Mouse (Mus musculus): ENCODE measurements around the gene Zfp82. TPM values are rescaled to one million over a fixed set of nuclear protein-coding genes. Genes with fewer than 3 reads are reported as not detected.

Gene Zfp82
- polyA plus RNA-seq, 1 experiment = 2.7 TPM

DNA sequence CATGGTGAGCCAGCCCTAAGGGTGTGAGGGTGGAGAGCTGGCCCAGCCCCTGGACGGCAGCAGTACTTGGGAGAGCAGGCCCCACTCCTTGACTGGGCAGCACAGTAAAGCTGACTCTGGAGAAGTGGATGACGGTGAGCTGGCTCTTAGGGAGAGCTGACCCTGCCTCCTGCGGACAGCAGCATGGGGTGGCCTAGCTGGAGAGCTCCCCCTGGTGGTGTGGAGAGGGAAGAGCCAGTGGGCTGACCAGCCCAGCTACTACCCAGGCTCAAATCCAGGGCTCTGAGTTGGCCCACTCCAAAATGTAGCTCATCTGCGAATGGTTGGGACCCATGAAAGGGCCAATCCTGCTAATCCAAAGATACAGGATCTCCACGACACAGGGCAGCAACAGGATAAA is 8.1 kb downstream of the Zfp82 start:
- Histone ChIP-seq H3K4me1 (ENCODE audit: control insufficient read depth, insufficient read depth, low read length) (no peaks in the 10 kb centered on the region), H3K27ac (ENCODE audit: insufficient read depth, low read length) (no peak overlapping the region), H3K4me3 (replicated peaks; ENCODE audit: insufficient read depth, low read depth, low read length) (no peak overlapping the region), H3K27me3 (ENCODE audit: control insufficient read depth, insufficient read depth, low read length) (no peaks in the 10 kb centered on the region; the same call in 1 of the 2 replicates)
- WGBS = 82% methylated on average over 5 of the region's 5 CpGs
- DNase-seq = no peak
- TF ChIP-seq CTCF (IDR thresholded peaks at IDR 0.05; ENCODE audit: borderline replicate concordance, insufficient read depth, low read depth, low read length) (peak; percentile 35; the same call in 1 of the 2 replicates), POLR2A (IDR thresholded peaks at IDR 0.05; ENCODE audit: borderline replicate concordance, insufficient read depth, low read length) (no peak)

DNA sequence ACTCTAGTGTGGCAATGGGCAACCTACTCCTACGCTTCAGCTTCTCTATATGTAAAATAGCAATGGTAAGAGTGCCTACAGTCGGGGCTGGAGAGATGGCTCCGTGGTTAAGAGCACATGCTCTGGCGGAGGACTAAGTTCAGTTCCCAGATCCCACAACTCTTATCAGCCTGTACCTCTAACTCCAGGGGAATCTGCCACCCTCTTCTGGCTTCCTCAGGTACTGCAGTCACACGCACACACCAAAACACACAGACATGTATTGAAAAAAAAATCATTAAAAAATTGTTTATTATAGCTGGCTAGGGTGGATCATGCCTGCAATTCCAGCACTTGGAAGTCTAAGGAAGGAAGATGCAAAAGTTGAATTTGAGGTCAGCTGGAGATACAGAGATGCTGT is 10.2 kb downstream of the Zfp82 start:
- 91% methylated on average over 5 of the region's 5 CpGs for WGBS
- Histone ChIP-seq H3K4me1 (ENCODE audit: control insufficient read depth, insufficient read depth, low read length) (no peaks in the 10 kb centered on the region), H3K4me3 (replicated peaks; ENCODE audit: insufficient read depth, low read depth, low read length) (no peak overlapping the region), H3K27ac (ENCODE audit: insufficient read depth, low read length) (no peak overlapping the region), H3K27me3 (ENCODE audit: control insufficient read depth, insufficient read depth, low read length) (no peaks in the 10 kb centered on the region)
- no peak for DNase-seq
- TF ChIP-seq CTCF (IDR thresholded peaks at IDR 0.05; ENCODE audit: borderline replicate concordance, insufficient read depth, low read depth, low read length) (peak; percentile 26; the same call in 1 of the 2 replicates), POLR2A (IDR thresholded peaks at IDR 0.05; ENCODE audit: borderline replicate concordance, insufficient read depth, low read length) (no peak)

DNA sequence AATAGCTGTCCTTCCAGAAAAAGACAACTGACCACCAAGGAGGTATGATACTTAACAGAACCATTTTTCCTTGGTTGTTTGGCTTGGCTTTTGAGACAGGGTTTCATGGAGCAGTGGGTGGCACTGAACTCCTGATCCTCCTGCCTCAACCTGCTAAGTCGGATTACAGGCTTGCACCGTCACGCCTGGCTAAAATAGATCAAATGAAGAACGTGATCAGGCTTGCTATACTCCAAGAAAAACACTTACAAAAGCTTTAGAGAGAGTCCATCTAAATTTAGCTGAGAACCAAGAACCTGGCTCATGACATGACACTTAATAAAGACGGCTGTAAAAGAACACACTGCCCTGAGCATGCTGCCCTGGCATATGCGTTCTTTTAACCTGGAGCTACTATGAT is 12.4 kb downstream of the Zfp82 start:
- DNase-seq = no peak
- TF ChIP-seq POLR2A (IDR thresholded peaks at IDR 0.05; ENCODE audit: borderline replicate concordance, insufficient read depth, low read length) (no peak), CTCF (IDR thresholded peaks at IDR 0.05; ENCODE audit: borderline replicate concordance, insufficient read depth, low read depth, low read length) (no peak)
- Histone ChIP-seq H3K27ac (ENCODE audit: insufficient read depth, low read length) (no peak overlapping the region), H3K4me1 (ENCODE audit: control insufficient read depth, insufficient read depth, low read length) (no peaks in the 10 kb centered on the region), H3K4me3 (replicated peaks; ENCODE audit: insufficient read depth, low read depth, low read length) (no peak overlapping the region), H3K27me3 (ENCODE audit: control insufficient read depth, insufficient read depth, low read length) (no peaks in the 10 kb centered on the region)
- WGBS = 86% methylated on average over 6 of the region's 6 CpGs

DNA sequence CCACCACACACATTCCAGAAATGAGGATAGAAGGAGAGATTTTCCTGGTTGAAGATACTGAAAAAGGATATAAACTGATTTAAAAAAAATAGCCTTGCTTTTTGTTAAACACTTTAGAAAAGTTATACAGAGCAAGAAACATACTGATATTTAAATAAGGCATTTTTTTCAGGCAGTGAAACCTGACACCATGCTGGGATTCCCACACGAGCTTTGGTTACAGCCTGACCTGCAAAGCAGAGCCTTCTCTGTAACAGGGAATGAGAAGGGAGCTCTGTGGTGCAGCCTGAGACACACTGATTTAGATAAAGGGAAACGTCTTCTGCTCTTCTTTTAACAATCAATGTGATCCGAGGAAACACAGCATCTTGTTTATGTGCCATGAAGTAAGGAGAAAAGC is 19.1 kb downstream of the Zfp82 start:
- Histone ChIP-seq H3K27ac (ENCODE audit: insufficient read depth, low read length) (no peak overlapping the region), H3K4me3 (replicated peaks; ENCODE audit: insufficient read depth, low read depth, low read length) (no peak overlapping the region), H3K27me3 (ENCODE audit: control insufficient read depth, insufficient read depth, low read length) (no peaks in the 10 kb centered on the region), H3K4me1 (ENCODE audit: control insufficient read depth, insufficient read depth, low read length) (0 out of 2 replicates have a peak, but pooled peaks cover 3% of the 10 kb centered on the region)
- TF ChIP-seq POLR2A (IDR thresholded peaks at IDR 0.05; ENCODE audit: borderline replicate concordance, insufficient read depth, low read length) = no peak
- DNase-seq = no peak
- WGBS = 9% methylated on average over 3 of the region's 3 CpGs

DNA sequence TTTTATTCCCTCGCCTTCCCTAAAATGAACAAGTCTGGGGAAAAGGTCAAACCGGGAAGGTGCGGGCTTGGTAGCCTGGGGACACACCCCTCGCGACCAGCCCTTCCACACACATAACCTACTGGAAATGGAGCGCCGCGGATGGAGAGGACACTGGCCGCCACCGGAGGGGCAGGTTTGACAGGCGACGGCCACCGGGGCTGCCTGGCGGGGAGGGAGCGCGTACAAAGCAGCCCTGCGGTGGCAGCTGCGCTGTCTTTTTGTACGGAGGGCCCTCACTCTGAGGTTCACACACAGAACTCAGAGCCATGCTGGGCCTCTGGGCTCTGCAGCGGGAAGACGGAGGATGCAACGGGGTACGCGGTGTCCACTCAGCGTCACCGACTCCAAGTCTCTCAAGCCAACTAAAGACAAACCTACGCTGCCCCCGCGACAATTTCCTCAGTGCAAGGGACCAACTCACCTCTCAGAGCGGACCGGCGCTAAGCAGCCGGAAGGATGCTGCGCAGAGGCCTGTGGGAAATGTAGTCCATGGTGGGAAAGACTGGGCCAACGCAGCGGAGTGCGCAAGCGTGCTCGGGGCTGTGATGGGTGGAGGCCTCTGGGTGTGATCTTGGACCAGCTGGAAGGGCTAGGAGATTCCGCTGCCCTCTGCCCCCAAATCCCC is 21.7 kb downstream of the Zfp82 start, which contains the start of gene Zfp14:
Gene Zfp14, minus strand, starts transcription at position 499 of the 667 bp plus-strand sequence.
- peak within 1 kb of the TSS; percentile 78 for H3K4me3 ChIP-seq (replicated peaks; ENCODE audit: insufficient read depth, low read depth, low read length)
- H3K27me3 ChIP-seq (ENCODE audit: control insufficient read depth, insufficient read depth, low read length) = no peaks in the 10 kb centered on the region
- H3K27ac ChIP-seq (ENCODE audit: insufficient read depth, low read length) = peak within 1 kb of the TSS; percentile 65
- under 1% methylated on average over 40 of the region's 40 CpGs for WGBS
- peak; percentile 76; the same call in 1 of the 2 replicates for TF ChIP-seq POLR2A (IDR thresholded peaks at IDR 0.05; ENCODE audit: borderline replicate concordance, insufficient read depth, low read length)
- no peak for TF ChIP-seq CTCF (IDR thresholded peaks at IDR 0.05; ENCODE audit: borderline replicate concordance, insufficient read depth, low read depth, low read length)
- peak; percentile 94 to 95 for DNase-seq
- H3K4me1 ChIP-seq (ENCODE audit: control insufficient read depth, insufficient read depth, low read length) = 0 out of 2 replicates have a peak, but pooled peaks cover 3% of the 10 kb centered on the region

DNA sequence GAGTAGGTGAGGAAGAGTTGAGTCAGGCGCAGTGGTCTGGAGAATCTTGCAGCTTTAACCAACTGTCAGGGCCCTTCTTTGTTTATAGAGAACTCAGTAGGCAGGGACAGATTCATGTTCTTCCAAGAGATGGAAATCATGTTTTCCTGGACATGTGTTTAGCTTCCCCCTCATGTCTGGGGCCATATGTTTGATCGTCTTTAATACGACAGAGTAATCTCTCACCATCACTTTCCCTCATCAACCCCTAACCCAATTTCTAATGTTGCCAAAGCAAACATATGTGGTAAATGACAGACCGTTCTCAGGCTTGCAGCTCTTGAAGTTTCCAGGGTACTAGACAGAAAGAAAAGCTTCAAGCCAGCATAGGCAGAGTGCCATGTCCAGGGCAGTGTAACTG is 24.6 kb downstream of the Zfp82 start:
- 0 out of 2 replicates have a peak, but pooled peaks cover 3% of the 10 kb centered on the region for H3K4me1 ChIP-seq (ENCODE audit: control insufficient read depth, insufficient read depth, low read length)
- no peak for TF ChIP-seq POLR2A (IDR thresholded peaks at IDR 0.05; ENCODE audit: borderline replicate concordance, insufficient read depth, low read length)
- no peak for TF ChIP-seq CTCF (IDR thresholded peaks at IDR 0.05; ENCODE audit: borderline replicate concordance, insufficient read depth, low read depth, low read length)
- H3K4me3 ChIP-seq (replicated peaks; ENCODE audit: insufficient read depth, low read depth, low read length) = no peak overlapping the region
- DNase-seq = no peak
- 70% methylated on average over 4 of the region's 4 CpGs for WGBS
- H3K27me3 ChIP-seq (ENCODE audit: control insufficient read depth, insufficient read depth, low read length) = no peaks in the 10 kb centered on the region
- H3K27ac ChIP-seq (ENCODE audit: insufficient read depth, low read length) = no peak overlapping the region

DNA sequence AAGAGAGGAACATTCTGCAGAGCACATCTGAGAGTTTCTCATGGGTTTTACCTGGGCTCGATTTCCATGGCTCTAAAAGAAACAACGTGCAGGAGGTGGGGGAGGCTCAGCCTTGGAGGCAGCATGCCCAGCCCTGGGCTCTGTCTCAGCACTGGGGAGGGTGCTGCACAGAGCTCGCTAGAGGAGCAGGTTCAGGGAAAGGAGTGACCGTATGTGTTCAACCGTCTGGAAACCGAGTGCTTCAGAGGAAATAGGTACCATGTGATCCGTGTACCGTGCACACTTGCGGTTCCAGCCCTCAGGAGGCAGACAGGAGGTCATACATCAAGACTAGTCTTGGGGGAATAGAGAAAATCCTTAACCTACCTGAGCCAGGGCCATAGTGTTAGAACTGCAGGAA is 28.3 kb downstream of the Zfp82 start:
- H3K27ac ChIP-seq (ENCODE audit: insufficient read depth, low read length) = no peak overlapping the region
- 64% methylated on average over 9 of the region's 9 CpGs for WGBS
- H3K4me1 ChIP-seq (ENCODE audit: control insufficient read depth, insufficient read depth, low read length) = no peaks in the 10 kb centered on the region
- H3K27me3 ChIP-seq (ENCODE audit: control insufficient read depth, insufficient read depth, low read length) = no peaks in the 10 kb centered on the region
- DNase-seq = no peak
- TF ChIP-seq POLR2A (IDR thresholded peaks at IDR 0.05; ENCODE audit: borderline replicate concordance, insufficient read depth, low read length) (no peak), CTCF (IDR thresholded peaks at IDR 0.05; ENCODE audit: borderline replicate concordance, insufficient read depth, low read depth, low read length) (no peak)
- no peak overlapping the region for H3K4me3 ChIP-seq (replicated peaks; ENCODE audit: insufficient read depth, low read depth, low read length)

DNA sequence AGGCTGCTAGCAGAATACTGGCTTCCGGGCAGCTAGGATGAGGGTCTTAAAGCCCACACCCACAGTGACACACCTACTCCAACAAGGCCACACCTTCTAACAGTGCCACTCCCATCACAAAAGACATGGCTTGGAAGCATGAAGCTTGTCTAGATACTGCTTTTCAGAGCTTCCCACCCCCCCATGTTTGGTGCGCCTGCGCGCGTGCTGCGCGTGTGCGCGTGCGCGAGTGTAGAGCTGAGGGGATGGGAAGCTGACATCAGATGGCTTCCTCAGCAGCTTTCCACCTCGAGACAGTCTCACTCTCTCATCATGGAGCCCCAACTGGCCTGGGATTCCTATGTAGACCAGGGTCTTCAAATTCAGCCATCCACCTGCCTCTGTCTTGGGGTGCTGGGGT is 38.4 kb downstream of the Zfp82 start:
- Histone ChIP-seq H3K4me1 (ENCODE audit: control insufficient read depth, insufficient read depth, low read length) (no peaks in the 10 kb centered on the region), H3K27me3 (ENCODE audit: control insufficient read depth, insufficient read depth, low read length) (no peaks in the 10 kb centered on the region), H3K4me3 (replicated peaks; ENCODE audit: insufficient read depth, low read depth, low read length) (no peak overlapping the region), H3K27ac (ENCODE audit: insufficient read depth, low read length) (no peak overlapping the region)
- no peak for DNase-seq
- 93% methylated on average over 12 of the region's 12 CpGs for WGBS
- TF ChIP-seq POLR2A (IDR thresholded peaks at IDR 0.05; ENCODE audit: borderline replicate concordance, insufficient read depth, low read length) (no peak), CTCF (IDR thresholded peaks at IDR 0.05; ENCODE audit: borderline replicate concordance, insufficient read depth, low read depth, low read length) (no peak)

Measured in cerebellum, adult 2 months (tissue).